Mouse (Mus musculus) forebrain, embryonic 16.5 days (tissue): ENCODE measurements at regions not wholly inside any gene's neighbourhood (a gene's known extent, or its start where the extent isn't known, plus 50 kb on each side); places are given as distances from the start of the nearest gene placed in this dataset.
A peak's percentile ranks its signal among the peaks of the same experiment; 100 is the strongest.

Experiments
- ATAC-seq: fragments of 200-750 bp; cut with Nextera tagmentation; 2 replicates; pipeline ENCODE4 v1.8.0; 2017; ENCODE audit warnings: mild to moderate bottlenecking, moderate library complexity
- H3K27ac ChIP-seq: fragments of 300-500 bp; sonication (generic); 2 replicates; pipeline ENCODE4 v1.5.1; 2014; ENCODE audit warnings: low read length, control low read depth
- H3K27me3 ChIP-seq: fragments of 300-500 bp; sonication (generic); replicated peaks from 2 replicates; pipeline ENCODE4 v1.6.1; 2014; ENCODE audit warnings: low read length; ENCODE audit not compliant: control insufficient read depth, insufficient read depth
- H3K36me3 ChIP-seq: fragments of 300-500 bp; sonication (generic); 2 replicates; pipeline ENCODE4 v1.6.1; 2014; ENCODE audit not compliant: control insufficient read depth, insufficient read depth
- H3K4me1 ChIP-seq: fragments of 300-500 bp; sonication (generic); replicated peaks from 2 replicates; pipeline ENCODE4 v1.6.1; 2014; ENCODE audit warnings: low read length; ENCODE audit not compliant: control insufficient read depth, insufficient read depth
- H3K4me2 ChIP-seq: fragments of 300-500 bp; sonication (generic); 2 replicates; pipeline ENCODE4 v1.6.1; 2014; ENCODE audit warnings: mild to moderate bottlenecking, low read length, control low read depth
- H3K4me3 ChIP-seq: fragments of 300-500 bp; sonication (generic); replicated peaks from 2 replicates; pipeline ENCODE4 v1.5.1; 2014; ENCODE audit warnings: mild to moderate bottlenecking, low read length, control low read depth
- H3K9ac ChIP-seq: fragments of 300-500 bp; sonication (generic); replicated peaks from 2 replicates; pipeline ENCODE4 v1.6.1; 2014; ENCODE audit warnings: low read depth, low read length, control low read depth
- H3K9me3 ChIP-seq: fragments of 300-500 bp; sonication (generic); 2 replicates; pipeline ENCODE4 v1.6.1; 2016; ENCODE audit warnings: low read length; ENCODE audit not compliant: control insufficient read depth
- WGBS: fragments of 180-500 bp; shearing (Covaris S2); extraction: QIAGEN DNeasy Blood & Tissue Kit; methylation state at CpG from one replicate; pipeline ENCODE4 v1.1.7; 2014; 5-methylcytosine and 5-hydroxymethylcytosine counted together

DNA sequence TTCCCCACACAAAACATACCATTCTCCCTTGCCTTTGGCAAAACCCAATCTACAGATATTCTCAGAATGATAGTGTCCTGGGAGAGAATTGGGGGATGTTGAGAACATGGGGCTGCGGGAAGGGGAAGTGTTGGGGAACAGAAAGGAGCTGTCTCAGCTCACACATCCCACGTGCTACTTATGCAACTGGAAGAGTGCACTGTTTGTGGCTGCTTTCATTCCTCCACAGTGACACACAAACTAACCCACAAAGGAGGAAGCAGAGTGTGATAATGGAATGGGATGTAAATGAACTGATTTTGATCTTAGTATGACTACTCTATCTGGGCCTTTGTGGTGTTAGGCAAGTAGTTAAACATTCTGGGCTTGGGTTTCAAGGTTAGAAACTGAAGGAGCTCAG, 317.3 kb upstream of the Epha4 start:
- Histone ChIP-seq H3K4me1 (no peaks in the 10 kb centered on the region), H3K9me3 (no peaks in the 10 kb centered on the region), H3K27ac (no peak overlapping the region), H3K4me2 (no peak overlapping the region), H3K9ac (no peak overlapping the region), H3K4me3 (no peak overlapping the region), H3K36me3 (no peaks in the 10 kb centered on the region), H3K27me3 (no peaks in the 10 kb centered on the region)
- ATAC-seq = no peak
- WGBS = 51% methylated on average over 2 of the region's 2 CpGs

- H3K27ac ChIP-seq = peak overlapping the region; percentile 31
- H3K4me2 ChIP-seq = peak overlapping the region; percentile 37
- 26% methylated on average over 5 of the region's 5 CpGs for WGBS
- H3K9ac ChIP-seq = no peak overlapping the region
- no peaks in the 10 kb centered on the region for H3K27me3 ChIP-seq
- H3K4me3 ChIP-seq = no peak overlapping the region
- peak; percentile 41 for ATAC-seq
- no peaks in the 10 kb centered on the region for H3K9me3 ChIP-seq
- peaks cover 21% of the 10 kb centered on the region for H3K4me1 ChIP-seq
- H3K36me3 ChIP-seq = no peaks in the 10 kb centered on the region
Measured at GRCm38 (mm10) chr1:77824716-77825387, 310.0 kb upstream of the Epha4 start.

DNA sequence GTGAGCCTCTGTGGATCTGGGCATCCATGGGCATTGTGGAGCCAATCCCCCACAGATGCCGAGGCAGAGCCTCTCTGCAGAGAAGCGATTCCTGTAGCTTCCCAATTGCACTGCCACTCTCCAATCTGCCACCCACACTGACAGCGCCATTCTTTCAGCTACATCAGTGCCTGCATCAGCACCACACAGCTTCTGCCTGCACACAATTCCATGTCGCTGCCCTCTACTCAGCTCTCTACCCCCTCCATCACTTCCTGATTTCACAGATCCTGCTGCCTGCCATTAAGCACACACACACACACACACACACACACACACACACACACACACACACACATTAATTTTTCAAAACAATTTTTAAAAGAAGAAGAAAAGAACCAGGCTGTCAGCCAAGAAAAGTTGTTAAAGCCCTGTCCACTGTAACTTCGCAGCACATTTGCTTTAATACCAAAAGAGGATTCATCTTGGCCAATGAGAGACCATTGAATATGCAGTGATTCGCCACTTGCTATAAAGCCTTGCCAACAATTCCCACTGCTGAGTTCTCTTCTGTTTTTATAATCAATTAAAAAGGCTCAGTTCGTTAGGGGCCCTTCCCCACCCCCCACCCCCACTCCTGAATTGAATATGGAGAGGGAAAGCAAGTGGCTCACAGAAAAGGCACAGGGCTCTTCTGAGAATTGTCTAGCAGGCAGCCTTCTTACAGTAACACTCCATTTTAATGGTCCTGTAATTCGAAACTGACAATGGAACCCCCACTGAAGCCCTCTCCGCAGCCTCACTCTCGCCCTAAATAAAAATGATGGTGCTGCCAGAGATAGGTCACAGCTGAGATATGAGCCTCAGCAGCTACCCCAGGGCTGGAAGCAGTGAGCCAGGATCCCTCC, 309.2 kb upstream of the Epha4 start:
- peaks cover 21% of the 10 kb centered on the region for H3K4me1 ChIP-seq
- H3K9me3 ChIP-seq = no peaks in the 10 kb centered on the region
- 0 out of 2 replicates have a peak overlapping the region, but pooled peaks have one; percentile 5 for H3K9ac ChIP-seq
- WGBS = 5% methylated on average over 10 of the region's 10 CpGs
- H3K27ac ChIP-seq = peak overlapping the region; percentile 54
- H3K4me2 ChIP-seq = peak overlapping the region; percentile 37
- no peak overlapping the region for H3K4me3 ChIP-seq
- no peaks in the 10 kb centered on the region for H3K27me3 ChIP-seq
- ATAC-seq = peak; percentile 90
- no peaks in the 10 kb centered on the region for H3K36me3 ChIP-seq

DNA sequence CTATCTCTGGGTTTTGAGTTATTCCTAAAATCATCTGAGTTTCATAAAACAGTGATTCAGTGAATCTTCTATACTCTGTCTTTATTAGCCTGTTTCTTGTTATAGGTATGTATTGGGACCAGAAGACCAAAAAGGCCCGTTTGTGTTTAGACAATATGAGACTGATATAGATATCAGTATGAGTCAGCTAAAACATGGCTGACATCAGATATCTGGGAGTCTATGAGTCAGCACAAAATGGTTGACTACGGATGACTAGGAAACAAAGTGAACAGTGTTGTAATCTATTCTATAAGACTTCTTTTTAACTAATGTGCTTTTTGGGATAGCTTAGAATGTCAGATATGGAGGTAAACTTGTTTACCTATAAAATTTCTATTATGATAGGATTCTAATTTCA, 305.2 kb upstream of the Epha4 start:
- Histone ChIP-seq H3K9ac (no peak overlapping the region), H3K27ac (no peak overlapping the region), H3K36me3 (no peaks in the 10 kb centered on the region), H3K4me1 (peaks cover 19% of the 10 kb centered on the region), H3K27me3 (no peaks in the 10 kb centered on the region), H3K4me2 (no peak overlapping the region), H3K4me3 (no peak overlapping the region), H3K9me3 (no peaks in the 10 kb centered on the region)
- 85% methylated on average over 2 of the region's 2 CpGs for WGBS
- ATAC-seq = no peak

- ATAC-seq = no peak
- Histone ChIP-seq H3K4me3 (no peak overlapping the region), H3K27me3 (no peaks in the 10 kb centered on the region), H3K9me3 (no peaks in the 10 kb centered on the region), H3K36me3 (no peaks in the 10 kb centered on the region), H3K9ac (no peak overlapping the region), H3K4me1 (no peaks in the 10 kb centered on the region), H3K4me2 (no peak overlapping the region), H3K27ac (no peak overlapping the region)
- 54% methylated on average over 4 of the region's 4 CpGs for WGBS
Measured at GRCm38 (mm10) chr1:77815451-77815850, 300.6 kb upstream of the Epha4 start.

DNA sequence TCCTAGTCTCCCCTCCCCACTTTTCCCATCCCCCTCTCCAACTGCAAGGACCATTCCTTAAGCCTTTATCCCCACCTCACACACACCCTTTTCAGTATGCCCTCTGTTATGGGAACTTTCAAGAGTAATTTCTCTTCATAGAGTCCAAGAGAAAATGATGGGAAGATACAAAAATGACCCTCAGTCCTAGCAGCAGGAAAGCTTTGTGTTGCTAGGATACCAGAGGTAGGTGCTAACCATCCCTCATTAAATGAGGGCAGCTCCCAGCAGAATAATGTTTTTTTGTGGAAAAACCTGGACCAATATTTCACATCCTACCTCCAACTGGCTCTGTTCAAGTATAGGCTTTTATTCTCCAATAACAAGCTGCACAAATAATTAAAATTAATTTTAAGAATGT, 296.7 kb upstream of the Epha4 start:
- no peak overlapping the region for H3K9ac ChIP-seq
- H3K4me3 ChIP-seq = no peak overlapping the region
- no peak overlapping the region for H3K4me2 ChIP-seq
- H3K9me3 ChIP-seq = no peaks in the 10 kb centered on the region
- H3K4me1 ChIP-seq = no peaks in the 10 kb centered on the region
- no peak for ATAC-seq
- no peaks in the 10 kb centered on the region for H3K27me3 ChIP-seq
- H3K36me3 ChIP-seq = no peaks in the 10 kb centered on the region
- H3K27ac ChIP-seq = no peak overlapping the region

DNA sequence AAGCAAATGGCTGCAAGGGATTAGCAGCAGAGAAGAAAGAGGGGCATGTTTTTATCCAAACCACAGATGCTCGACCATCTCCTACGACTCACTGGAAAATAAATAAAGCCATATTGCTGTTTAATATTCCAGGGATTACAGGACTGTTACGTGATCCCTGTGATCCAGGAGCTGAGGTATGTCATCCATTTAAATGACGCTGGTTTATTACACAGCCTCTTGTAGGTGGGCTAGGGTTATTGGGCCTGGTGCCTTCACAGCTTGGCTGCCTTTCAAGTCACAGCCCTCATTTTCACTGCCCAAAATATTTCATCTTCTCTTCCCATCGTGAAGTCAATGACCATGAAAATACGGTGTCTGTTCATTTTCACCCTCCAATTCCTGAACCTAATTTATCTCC, 276.1 kb upstream of the Epha4 start:
- H3K36me3 ChIP-seq = no peaks in the 10 kb centered on the region
- no peaks in the 10 kb centered on the region for H3K27me3 ChIP-seq
- H3K4me1 ChIP-seq = no peaks in the 10 kb centered on the region
- 67% methylated on average over 6 of the region's 6 CpGs for WGBS
- no peak for ATAC-seq
- H3K27ac ChIP-seq = no peak overlapping the region
- no peak overlapping the region for H3K4me3 ChIP-seq
- H3K9ac ChIP-seq = no peak overlapping the region
- no peak overlapping the region for H3K4me2 ChIP-seq
- H3K9me3 ChIP-seq = no peaks in the 10 kb centered on the region

GRCm38 (mm10) chr1:77754326-77754725, 239.4 kb upstream of the Epha4 start:
- WGBS = 85% methylated on average over 3 of the region's 3 CpGs
- Histone ChIP-seq H3K9ac (no peak overlapping the region), H3K4me1 (no peaks in the 10 kb centered on the region), H3K27me3 (no peaks in the 10 kb centered on the region), H3K4me3 (no peak overlapping the region), H3K9me3 (peaks cover 3% of the 10 kb centered on the region; the same call in 1 of the 2 replicates), H3K36me3 (no peaks in the 10 kb centered on the region), H3K27ac (no peak overlapping the region), H3K4me2 (no peak overlapping the region)
- ATAC-seq = no peak

GRCm38 (mm10) chr1:77748483-77749465, 233.9 kb upstream of the Epha4 start:
- Histone ChIP-seq H3K9ac (no peak overlapping the region), H3K9me3 (no peaks in the 10 kb centered on the region), H3K4me2 (no peak overlapping the region), H3K27me3 (no peaks in the 10 kb centered on the region), H3K36me3 (no peaks in the 10 kb centered on the region), H3K4me1 (peaks cover 4% of the 10 kb centered on the region), H3K27ac (no peak overlapping the region), H3K4me3 (no peak overlapping the region)
- ATAC-seq = no peak
- 9% methylated on average over 2 of the region's 2 CpGs for WGBS
